Mouse (Mus musculus) ovary, postnatal 14 days (tissue): ENCODE data around the gene Zkscan2.

ENCODE experiments used
- DNase-seq: peaks from one replicate; pipeline ENCODE4 v3.0.0; 2022; ENCODE audit warnings: low spot score

The Zkscan2 gene

DNA sequence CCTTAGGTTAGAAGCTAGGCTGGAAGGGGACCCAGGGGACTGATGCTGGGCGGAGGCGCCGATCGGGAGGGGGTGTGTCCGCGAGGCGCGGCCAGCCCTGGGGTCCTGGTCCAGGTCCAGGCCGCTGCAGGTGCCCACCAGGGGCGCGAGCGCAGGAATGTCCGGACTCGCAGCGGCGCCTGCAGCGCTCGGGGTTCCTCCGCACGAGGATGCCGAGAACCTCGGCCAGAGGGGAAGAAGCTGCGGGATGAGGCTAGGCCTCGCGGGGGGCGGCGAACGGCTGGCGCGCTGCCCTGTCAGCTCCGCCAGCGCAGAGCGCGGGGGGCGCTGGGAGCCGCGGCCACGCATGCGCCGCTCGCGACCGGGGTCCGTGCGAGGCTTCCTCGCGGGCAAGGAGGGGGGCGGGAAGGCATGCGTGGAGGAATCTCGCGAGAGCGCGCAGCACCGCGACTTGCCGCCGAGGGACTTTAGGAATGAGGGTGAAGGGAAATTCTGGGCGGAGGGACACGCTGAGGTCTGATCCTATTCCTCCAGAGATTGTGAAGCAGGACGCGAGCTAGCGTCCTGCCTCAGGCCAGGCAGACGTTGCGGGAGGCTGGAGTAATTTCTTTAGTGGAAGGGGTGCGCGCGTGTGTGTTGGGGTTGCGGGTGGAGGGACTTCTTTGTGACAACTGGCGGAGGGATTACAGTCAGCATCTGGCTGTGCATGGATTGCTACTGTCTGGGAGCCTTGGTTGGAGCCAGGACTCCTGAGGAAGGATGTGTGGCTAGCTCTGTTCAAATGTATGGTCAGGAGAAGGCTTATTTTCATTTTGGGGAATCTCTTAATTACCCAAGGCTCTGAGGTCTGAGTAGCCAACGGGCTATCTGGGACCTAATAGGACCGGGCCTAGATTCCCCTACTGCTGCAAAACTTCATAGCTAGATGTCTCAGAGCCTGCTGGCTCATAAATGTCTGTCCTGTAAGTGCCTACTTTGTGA, at the start of gene Zkscan2:
Gene Zkscan2, minus strand, starts transcription at position 211 of the 981 bp plus-strand sequence.
- DNase-seq: peak; percentile 49

DNA sequence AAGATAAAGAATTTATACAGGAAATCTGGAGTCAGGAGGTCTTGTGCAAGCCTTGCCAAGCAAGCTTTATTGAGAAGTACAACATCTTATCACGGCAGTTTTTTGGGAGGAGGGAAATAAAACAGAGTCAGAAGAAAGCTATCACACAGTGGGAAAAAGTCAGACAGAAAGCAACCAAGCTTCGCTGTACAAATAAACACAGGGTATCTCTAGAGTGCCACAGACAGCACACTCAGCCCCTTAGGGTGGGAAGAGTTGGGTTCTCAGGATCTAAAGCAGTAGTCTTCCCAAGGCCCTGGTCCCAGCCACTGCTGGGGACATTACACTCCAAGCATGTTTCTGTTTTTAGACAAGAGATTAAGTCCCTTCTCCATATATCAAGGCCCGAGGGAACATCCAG, 28.9 kb upstream of the Zkscan2 start:
- no peak for DNase-seq

DNA sequence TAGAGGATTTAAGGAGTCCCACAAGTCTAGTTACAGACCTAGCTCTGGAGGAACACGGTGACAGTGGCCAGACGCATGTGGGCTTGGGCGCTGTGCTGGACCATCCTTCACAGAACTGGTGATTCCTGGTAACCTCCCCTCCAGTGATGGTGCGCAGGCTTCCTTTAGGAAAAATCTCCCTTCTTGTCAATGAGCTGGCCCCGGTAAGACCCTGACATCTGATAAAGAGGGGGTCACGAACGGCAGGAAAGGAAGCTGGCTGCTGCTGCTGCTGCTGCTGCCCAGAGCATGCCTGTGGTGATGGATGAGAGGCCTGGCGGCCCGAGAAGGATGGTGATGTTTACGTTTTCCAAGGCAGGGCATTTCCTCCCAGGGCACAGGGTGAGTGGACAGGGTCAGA, 25.5 kb upstream of the Zkscan2 start:
- no peak for DNase-seq

DNA sequence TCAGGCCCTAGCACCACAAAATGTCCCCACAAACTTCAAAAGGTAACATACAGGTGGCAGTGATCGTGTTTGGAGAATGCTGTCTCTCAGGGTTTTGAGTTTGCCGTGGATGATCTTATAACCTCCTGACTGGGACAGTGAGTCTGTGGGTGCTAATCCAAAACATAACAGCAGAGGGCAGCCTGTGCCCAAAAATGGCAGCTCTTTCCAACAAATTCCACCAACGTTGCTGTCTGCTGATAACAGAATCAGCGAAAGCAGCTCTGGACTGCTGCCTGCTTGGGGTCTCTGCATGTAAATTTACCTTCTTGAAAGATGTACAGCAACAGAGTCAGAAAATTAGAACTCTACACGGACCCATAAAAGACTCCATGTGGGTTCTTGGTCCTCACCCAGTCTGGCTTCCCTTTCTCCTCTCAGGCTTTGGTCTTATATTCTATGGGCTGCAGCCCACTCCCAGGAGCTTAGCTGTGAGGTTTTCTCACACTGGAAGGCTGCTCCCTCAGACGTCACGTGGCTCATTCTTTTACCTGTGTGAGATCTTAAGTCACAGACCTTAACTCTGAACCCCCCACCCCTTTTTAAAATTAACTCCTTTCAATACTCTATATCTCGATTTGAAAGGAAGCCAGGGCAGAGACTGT, 24.1 kb upstream of the Zkscan2 start:
- DNase-seq: peak; percentile 58

DNA sequence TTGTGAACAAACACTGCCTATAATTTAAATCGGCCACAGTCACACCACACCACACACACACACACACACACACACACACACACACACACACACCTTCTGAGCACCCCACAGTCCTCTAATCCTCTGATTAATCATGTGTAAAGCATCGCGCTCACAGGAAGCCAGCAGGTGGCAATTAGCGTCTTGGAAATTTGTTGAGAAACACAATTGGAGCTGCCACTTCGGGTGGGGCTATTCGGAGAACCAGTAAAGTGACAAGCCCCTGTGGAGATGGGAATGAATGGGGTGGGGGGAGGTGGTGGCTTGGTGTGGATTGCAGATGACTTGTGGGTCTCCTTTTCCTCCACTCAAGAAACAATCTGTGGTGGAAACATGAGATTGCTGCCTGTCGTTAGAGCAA, 7.7 kb upstream of the Zkscan2 start:
- DNase-seq: no peak

DNA sequence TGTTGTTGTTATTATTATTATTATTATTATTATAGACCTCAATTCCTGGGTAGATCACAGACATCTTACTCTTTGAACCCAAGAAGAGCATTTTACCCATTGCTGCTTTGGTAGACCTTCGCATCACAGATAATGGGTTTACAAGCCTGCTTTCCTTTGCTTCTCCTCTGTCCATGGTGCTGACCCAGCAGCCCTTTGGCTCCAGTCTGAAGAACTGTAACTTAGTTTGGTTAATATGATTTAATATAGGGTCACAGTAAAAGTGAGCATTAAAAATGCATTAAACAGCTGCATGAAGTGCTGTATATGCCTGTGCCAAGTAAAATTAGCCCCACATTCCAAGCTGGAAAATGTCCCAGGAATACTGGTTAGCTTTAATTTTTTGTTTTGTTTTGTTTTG, 3.1 kb upstream of the Zkscan2 start:
- peak; percentile 51 for DNase-seq

DNA sequence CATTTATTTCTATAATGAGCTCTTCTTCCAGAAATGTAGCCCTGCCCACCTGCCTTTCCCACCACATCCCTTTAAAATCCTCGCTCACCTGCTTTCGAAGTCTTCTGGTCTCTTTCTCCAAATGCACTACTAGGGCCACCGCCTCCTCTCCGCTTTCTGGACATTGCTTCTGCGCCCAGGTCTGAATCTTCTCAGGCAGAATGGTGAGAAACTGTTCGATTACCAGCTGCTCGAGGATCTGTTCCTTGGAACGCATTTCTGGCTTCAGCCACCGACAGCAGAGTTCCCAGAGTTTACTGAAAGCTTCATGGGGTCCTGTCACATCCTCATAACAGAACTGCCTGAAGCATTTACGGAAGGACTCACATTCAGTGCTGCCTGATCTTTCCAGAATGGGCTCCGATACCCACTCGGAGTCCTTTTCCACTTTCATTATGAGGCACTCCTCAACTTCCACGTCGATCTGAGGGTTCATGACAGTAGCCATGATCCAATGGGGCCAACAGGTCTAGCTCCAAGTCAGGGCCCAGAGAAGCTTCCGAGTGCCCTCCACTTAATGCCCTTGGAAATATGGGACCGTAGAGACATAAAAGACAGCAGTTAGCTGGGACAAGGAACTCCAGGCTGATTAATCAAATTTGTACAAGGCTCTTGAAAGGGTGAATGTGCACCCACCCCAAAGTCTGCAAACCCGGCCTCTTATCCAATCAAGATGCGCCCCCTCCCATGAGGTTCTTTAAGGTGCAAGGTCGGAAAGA, 589 bp downstream of the Zkscan2 start:
- DNase-seq: no peak

DNA sequence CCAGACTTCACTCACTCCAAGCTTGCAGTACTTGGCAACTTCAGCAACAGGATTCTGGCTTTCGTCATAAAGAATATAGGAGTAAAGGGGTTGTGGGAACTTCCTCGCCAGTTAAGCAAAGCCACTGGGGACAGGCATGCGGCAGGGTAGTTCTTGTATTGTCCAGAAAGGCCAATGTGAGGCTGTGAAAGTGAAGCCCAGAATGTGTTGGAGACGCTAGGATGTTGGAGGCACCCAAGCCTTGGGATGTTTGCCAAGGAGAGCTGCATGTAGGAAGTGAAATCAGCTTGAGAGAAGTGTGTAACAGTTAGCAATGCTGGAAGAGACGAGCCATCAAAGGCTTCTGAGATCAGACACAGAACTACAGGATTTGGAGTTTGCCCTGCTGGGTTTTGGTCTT, 12.5 kb downstream of the Zkscan2 start:
- no peak for DNase-seq

DNA sequence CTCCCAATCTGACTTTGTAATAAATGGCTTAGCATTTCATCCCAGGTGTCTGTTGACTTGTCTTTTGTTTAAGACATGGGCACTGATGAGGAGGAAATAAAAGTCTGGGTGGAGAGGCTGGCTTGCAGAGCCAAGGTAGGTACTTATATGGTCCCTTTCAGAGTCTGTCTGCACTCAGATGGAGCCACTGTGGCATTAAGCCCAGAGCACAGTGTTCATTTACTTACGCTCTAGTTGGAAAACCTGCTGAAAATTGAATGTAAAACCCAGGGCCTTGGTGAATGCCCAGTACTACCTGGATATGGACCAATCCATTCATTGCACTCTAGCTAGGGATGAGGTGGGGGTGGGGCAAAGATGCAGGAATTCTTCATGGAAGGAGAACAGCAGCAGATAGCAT, 32.3 kb downstream of the Zkscan2 start:
- no peak for DNase-seq

DNA sequence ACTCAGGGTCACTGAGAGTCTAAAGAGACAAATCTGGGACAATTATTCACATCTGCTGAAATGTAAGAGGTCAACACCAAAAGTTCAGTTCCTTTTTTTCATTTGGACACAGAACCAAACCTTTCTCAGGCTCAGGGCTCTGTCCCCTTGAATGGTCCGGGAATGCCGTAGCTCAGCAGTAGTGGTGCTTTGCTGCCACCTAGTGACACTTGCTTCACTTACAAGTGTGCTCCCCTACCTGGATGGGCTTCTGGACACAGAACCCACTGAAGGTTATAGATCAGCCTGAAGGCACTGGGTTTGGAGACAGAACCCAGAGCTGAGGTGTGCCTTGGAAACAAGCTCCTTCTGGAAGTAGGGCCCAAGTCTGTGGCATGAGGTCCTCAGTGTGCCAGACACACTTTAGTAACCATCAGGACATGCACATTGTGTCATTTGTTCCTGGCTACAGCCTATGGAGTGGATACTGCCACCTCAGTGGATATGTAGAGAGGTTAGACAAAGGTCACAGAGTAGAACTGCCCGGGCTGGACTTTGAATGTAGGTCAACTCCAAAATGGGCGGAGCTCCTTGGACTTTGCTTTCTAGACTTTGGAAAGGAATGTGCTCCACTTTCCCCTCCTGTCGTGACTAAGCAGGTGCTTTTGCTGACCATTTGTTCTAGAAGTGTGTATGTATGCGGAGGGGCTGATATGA, 34.4 kb downstream of the Zkscan2 start:
- DNase-seq: peak; percentile 65

DNA sequence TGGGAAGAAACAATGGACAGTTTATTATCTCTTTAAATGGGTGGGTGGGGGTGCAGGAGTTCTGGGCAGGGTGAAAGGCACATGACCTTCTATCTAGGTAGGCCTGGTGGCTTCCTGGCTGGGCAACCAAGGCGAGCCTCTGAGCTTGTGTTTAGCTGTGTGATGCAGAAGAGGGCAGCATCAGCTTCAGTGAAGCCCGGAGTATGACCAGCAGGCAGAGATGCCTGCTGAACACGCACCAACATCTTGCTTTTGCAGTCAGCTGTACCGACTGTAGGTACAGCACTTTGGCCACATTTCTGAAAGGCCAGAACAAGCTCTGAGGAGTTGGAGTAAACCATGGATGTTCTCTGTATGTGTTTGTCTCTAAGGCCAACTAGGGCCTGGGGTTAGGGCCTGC, 36.7 kb downstream of the Zkscan2 start:
- DNase-seq: no peak

DNA sequence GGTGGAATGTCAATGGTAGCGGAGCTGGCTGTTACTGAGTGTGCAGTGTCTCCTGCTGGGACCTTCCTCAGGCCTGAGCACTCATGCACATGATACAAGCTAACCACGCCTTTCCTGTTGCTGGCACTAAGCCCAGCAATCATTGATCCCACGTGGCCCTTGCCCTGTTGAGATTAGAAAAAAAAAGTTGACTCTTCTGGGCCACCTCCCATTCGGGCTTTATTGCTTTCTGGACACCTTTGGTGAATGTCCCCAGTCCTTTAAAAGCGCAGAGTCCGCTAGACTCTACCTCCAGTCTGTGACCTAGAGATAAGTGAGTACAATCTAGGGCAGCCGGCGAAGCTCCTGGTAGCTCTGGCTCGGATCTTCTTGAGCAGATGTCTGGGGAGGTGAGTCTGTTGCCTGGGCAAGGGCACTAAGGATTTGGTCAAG, 38.2 kb downstream of the Zkscan2 start, which contains the start of gene Aqp8:
Gene Aqp8, plus strand, starts transcription at position 222 of the 432 bp plus-strand sequence.
- DNase-seq: no peak

DNA sequence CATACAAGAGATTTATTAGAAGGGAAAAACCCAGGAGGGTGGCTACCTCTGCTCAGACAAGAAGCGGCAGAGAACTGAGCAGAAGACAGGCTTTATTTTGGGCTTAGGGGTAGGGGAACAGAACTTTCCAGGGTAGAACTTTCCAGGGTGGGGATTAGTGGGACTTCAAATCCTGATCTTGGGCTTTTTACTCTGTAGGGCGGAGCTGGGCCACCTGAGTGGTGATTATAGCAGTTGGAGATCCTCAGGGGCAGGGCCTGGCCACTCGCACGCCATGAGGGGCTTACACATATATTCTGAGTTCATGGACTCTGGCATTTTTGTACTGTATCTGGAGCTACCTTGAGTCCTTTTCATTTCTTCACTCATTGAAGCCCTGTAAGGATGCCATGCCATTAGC, 38.9 kb downstream of the Zkscan2 start:
- no peak for DNase-seq

DNA sequence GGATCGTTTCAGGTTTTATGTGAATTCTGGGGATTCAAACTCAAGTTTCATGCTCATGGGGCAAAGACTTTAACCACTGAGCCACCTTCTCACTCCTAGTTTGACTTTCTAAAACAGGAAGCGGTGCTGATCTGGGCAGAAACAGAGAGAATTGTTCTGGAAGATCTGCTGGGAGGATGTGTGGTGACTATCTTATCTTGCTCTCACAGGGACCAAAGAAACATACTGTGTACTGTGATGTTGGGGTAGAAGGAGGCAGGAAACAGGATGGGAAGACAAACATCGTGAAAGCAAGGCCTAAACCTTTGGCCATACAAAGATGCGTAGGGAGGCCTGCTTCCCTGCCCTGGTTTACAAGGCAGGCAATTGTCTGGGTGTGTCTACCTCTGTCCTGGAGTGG, 41.0 kb downstream of the Zkscan2 start:
- no peak for DNase-seq

DNA sequence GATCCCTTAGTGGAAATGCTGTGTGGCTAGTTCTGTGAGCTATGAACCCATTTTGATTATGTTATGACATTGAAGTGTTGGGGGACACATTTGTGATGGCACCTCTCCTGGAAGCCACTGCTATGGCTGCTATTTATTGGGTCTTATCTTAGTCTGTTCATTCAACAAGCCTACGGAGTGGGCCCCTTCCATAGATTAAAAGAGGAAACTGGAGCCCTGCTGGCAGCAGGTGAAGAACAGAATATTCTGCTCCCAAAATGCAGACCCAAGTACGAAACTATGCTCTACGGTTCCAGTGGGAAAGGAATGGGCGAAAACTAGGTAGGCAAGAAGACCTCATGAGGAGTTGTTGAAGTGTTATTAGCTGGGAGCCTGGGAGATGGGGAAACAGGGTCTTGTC, 41.9 kb downstream of the Zkscan2 start:
- no peak for DNase-seq

DNA sequence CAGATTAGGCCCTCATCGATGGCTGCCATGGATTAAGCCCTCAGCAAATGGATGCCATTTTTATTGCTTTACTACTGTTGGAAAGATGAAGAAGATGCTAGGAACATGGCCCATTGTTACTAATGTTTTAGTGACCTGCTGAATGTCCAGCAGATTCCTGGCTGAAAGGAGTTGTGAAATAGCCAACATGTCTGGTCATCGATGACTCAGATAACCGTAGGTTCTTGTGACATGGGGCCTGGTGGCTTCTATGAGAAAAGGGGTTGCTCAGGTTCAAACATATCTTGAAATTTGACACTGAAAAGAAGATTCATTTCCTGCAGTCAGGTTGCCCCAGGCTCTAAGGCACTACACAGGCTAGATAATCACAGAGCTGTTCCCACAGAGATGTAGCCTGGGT, 45.2 kb downstream of the Zkscan2 start:
- DNase-seq: no peak

DNA sequence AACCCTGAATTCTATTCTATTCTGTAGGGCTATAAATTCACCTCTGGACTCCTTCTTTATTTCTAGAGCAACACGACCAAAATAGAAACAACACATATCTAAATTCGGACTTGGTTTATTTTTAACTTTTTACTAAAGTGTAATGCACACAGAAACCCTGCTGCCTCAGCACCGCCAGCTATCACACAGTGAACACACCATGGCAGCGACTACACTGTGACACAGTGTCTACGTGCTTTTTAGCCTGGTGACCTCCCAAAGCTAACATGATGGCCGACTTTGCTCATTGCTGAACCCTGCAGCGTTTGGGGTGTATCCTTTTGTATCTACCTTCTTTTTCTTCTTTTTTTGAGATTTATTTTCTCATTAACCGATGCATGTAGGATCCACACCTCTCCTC, 47.2 kb downstream of the Zkscan2 start:
- DNase-seq: no peak

DNA sequence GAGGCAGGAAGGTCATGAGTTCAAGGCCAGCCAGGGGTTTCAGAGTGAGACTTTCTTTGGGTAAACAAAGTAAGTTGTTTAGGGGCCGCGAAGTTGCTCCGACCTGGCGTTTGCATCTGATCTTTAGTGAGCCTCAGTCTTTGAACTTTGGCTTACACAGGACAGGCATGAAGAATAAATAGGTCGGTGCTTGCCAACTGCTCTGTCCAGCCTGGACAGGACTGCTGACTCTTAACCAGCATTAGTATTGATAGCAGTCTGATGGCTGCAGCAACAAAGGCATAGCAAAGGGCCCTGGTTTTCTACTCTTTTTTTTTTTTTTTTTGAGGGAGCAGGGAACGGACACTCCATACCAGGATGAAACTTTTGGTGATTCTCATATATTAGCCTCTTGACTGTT, 47.7 kb downstream of the Zkscan2 start:
- DNase-seq: no peak

DNA sequence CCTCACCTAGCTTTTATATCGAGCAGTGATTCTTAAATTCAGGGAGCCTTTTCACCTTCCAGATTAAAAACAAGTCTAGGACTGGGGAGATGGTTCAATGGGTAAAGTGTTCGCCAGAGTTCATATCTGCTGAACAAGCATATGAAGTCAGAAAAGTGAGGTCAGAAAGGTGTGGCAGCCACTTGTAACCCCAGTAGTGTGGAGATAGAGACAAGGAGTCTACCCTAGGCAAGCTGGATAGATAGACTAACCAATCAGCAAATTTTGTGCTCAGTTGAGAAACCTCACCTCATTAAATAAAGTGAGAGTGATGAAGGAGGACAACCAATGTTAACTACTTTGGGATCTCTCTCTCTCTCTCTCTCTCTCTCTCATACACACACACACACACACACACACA, 49.7 kb downstream of the Zkscan2 start:
- no peak for DNase-seq

DNA sequence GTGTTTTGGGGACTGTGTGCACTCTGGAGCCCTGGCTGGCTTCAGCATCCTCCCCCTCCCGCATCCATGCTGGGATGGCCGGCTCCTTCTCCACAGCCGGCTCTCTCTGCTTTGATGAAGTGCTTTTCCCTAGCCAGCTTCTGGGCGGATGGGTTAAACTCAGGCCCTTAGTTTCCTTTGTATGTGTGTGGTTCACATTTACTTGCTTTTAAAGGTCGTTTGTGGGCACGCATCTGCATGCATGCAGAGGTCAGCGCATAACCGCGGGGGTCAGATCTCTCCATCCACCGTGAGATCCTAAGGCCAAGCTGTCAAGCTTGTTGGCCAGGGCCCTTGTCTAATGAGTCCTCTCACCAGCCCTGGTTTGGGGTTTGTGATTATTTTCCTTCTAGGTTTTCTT, 50.6 kb downstream of the Zkscan2 start:
- DNase-seq: no peak

DNA sequence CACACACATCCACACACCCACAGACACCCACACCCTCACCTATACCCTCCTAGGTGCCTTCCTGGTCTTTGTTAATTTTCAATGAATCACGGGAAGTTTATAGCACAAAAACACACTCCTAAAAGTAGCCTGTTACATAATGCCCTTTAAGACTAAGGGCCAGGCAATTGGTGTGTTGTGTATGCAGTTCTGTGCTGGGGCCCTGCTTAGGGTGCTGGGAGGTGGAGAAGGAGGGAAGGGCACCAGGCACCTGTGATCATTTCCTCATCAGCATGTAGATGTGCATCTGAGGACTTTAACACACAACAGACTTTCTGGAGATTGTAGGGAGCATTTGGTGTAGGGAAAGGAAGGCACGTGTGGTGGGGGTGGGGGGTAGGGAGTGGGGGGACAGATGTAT, 51.5 kb downstream of the Zkscan2 start:
- no peak for DNase-seq

DNA sequence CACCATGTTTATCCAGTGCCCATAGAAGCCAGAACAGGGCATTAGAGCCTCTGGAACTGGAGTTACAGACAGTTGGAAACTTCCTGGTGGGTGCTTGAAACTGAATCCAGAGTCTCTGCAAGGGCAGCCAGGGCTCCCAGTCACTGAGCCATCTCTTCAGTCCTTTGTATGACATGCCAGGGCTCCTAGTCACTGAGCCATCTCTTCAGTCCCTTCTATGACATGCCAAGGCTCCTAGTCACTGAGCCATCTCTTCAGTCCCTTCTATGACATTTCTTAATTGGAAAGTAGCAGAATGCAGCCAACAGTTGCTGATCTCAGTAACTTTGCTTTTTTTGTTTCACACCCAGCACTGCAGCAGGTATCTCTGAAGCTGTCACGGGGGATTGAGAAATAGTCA, 58.2 kb downstream of the Zkscan2 start:
- DNase-seq: no peak
